Mouse (Mus musculus): ENCODE data around the gene Tmem208.

DNA sequence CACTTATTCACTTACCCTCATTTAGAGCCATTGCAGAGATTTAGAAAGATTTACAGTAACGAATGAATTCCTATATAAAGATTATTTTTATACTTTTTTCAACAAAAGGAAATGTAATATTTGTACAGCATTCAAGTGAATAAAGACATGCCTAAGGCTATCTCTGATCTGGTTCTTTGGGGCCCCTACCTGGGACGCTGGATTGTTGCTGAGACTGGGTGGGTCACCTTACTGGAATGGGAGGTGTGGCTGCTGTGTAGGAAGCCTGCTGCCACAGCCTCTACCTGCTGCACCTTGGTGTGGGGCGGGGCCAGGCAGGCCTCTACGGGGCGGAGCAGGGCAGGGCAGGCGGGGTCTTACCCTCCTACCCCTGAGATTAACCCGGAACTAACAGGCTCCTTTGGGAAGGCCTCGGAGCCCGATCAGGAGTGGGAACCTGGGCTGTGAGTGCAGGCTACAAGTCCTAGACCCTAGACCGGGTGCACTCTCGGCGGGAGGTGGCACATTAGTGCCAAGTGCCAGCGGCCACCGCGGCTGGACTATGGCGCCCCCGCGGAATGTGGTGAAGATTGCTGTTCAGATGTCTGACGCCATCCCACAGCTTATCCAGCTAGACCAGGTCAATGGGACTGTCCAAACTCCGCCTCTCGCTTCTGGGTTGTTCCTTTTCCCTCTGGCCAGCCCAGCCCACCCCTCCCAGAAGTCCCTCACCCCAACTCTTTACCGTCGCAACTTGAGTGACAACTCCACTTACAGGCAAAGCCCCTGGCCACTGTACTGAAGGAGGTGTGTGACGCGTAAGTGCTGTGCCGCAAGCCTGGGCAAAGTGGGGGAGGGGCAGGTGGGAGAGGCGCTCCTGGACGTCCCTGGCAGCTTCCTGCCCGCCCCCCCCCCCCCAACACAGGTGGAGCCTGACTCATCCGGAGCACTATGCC lies 20.7 kb upstream of the Tmem208 start, which contains the start of gene Elmo3:
- TF ChIP-seq CTCF (IDR thresholded peaks at IDR 0.05; ENCODE audit: borderline replicate concordance, control insufficient read depth, extremely low read depth, insufficient read depth, low read length, poor library complexity), result no peak
- no peak for TF ChIP-seq POLR2A (IDR thresholded peaks at IDR 0.05; ENCODE audit: control insufficient read depth, extremely low read depth, insufficient read depth, low read length, poor library complexity)

Measured in thymus, adult 2 months (tissue).